Mouse (Mus musculus) NIH3T3 (cell line): ENCODE measurements around the gene Traf4.

Experiments
- DNase-seq: peaks from one replicate; pipeline ENCODE4 v3.0.0-alpha.2; 2012; ENCODE audit warnings: low read depth

Traf4 gene

DNA sequence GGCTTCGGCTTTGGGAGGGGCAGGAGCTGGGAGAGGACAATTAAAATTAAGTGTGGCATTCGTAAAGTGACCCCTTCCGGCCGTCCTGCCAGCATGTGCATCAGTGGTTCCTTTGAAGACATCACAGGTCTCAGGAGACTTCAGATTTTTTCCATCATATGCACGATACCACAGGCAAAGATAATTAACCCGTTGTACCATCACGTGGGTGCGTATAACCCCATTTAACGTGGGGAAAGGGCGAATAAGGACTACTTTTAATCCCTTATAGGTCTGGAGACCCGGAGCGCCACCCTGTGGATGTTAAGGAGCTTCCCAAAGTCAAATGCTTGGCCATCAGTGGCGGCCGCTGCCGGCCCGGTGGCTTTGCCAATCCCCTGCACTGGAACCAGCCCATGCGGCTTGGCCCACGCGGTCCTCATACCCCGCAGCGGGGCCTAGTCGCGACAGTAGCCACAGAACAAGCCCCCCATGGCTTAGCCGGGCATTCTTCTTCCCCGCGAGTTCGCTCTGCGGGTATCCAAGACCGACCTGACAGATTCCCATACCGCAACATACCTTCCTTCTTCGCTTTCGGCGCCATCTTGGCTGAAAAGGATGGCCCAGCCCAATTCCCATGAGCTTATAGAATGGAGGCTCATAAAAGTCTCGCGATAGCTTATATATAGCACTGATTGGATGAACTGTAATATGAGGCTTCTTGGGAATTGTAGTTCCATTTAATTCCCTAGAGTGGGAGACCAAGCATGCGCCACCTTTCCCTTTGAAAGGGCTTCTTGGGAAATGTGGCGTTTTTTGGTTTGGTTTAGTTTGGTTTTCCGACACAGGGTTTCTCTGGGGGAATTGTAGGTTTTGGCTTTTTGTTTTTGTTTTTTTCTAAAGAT, 17.8 kb upstream of the Traf4 start, which contains the start of gene Rpl23a:
Gene Rpl23a (minus strand): TSS at position 624 of the 884 bp plus-strand sequence.
- DNase-seq: peak; percentile 94

DNA sequence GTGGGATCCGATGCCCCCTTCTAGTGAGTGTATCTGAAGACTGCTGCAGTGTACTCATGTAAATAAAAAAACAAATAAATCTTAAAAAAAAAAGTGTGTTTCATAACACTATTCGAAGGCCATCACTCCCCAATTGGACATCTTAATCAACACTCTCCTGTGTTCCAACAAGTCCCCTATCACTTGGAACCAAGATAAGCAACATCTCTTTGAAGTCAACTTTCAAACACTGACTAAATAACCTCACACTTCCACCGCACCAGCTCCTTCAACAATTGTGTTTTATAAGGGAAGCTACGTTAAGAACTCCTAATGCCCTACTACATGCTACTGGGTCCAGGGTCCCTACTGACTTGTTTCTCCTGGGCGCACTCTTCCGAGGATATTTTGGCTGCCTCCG, 17.1 kb upstream of the Traf4 start:
- DNase-seq: no peak

DNA sequence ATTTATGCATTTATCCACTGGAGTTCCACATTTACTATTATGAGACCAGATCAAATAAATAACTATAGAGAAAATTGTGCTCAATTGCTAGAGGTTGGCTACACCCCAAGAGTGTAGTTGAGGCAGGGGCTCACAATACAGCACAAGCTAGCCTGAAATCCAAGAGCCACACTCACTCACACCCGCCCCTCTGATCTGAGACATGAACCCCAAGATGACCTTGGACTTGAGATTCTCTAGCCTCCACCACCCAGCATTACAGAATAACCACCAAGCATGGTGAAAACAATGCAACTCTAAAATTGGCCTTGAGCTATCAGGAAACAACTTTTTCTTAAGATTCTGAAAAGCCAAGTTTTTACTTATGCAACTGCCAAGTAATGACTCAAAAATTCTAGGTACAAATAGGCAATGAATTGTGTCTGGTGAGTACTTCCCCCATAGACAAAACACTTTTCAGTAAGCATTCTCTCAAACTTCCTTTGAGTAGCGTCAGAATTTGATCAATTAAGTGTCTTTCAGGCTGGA, 16.5 kb upstream of the Traf4 start:
- no peak for DNase-seq

DNA sequence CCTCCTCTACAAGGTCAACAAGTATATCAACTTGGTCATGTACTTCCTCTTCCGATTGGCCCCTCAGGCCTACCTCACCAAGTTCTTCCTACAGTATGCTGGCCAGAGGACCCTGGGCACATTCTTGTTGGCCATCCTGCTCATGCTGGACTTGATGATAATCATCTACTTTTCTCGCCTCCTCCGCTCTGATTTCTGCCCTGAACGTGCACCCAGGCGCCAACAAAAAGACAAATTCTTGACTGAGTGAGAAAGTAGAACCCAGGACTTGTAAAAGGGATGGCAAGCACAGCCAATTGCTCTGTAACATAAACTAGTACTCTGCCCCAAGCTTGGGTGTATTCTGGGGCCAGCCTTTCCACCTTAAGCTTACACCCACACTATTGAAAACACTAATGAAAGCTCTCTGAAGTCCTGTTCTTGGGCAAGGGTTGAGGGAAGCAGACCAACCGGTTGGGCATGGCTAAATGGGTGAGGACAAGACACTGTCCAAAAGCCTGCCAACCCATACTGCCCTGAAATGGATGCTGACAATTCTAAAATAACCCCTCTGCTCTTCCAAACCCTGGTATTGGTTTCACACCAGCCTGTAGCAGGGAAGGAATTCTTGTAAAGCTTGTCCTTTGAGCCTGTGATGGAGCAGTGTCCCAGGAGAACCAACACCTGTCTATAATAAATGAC, 14.8 kb upstream of the Traf4 start:
- no peak for DNase-seq

DNA sequence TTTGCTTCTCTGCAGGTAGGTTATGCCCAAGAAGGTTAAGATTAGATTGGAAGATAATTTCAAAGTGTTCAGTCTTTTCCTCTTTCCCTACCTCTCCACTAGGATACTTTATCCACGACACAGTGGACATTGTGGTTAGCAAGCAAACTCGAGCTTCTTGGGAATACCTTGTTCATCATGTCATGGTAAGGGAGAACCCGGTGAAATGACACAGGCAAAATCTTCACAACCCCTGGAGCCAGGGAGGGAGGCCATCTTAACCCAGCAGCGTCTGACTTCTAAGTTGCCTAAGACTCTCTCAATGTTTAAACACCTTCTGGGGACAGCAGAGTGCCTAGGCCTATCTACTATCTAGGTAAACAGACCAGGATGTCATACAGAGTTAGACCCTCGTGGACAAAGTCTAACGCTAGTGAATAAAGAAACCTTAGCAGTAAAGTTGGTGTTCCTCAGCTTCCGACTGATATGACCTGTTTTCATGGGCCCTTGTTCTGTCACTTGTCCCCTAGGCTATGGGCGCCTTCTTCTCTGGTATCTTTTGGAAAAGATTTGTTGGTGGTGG, 14.1 kb upstream of the Traf4 start:
- DNase-seq: peak; percentile 28

DNA sequence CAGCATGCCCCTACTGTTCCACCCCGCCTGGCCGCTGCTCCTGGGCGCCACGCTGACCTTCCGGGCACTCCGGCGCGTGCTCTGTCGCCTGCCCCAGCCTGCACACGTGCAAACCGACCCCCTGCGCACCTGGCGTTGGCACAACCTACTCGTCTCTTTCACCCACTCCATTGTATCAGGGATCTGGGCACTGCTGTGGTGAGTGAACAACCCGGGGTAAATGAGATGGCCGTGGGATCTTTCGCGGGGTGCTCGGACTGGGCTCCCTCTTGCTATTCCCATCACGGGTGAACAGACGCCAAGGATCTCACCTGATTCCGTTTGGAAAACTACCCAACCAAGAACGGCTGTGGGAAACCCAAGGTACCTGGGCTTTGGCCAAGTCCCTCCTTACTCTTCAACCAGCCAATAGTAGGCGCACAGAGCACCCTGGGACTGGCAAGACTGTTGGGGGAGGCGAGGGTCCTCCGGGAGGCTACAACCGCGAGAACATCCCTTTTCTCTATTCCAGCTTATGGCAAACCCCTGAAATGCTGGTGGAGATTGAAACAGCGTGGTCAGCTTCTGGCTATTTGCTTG, 13.6 kb upstream of the Traf4 start:
- peak; percentile 90 for DNase-seq

DNA sequence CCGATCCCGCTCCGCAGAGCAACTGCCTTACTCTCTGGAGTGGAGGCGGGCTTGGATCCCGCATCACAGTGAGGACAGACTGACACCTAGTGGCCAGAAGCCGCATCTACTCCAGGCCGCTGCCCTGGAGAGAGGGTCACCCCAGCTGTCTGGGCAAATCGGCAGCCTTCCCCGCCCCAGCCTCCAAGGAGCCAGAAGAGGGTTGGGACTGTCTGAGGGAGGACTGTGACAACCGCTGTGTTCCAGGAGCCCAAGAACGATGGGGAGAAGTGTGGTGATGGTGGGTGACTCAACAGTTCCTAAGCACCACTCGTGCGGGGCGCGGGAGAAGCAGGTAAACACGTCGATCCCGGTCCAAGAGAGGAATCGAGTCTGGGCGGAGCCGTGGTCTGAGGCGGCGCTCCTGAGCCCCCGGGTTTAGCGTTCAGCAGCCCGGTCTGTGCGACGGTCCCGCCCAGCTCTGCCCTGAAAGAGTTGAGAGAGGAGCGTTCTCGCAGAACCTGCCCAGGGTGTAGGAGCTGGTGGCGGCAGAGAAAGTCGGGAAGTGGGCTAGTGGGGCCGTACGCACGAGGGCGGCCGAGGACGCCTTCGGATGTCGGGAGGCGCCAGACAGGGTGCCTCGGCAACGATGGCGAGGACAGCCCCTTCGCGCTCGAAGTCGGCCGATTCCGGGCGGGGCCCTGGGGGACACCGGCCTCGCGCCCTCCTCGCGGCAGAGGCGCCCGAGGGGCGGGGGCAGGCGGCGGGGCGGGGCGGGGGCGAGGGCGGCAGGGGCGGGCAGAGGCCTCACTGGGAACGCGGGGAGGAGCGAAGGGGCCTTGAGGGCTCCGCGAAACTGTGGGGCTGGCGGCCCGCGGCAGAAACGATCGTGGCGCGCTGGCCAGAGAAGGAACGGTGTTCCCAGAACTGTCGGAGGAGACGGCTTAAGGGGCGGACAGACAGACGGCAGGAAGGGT, 12.8 kb upstream of the Traf4 start:
- peak; percentile 98 for DNase-seq

DNA sequence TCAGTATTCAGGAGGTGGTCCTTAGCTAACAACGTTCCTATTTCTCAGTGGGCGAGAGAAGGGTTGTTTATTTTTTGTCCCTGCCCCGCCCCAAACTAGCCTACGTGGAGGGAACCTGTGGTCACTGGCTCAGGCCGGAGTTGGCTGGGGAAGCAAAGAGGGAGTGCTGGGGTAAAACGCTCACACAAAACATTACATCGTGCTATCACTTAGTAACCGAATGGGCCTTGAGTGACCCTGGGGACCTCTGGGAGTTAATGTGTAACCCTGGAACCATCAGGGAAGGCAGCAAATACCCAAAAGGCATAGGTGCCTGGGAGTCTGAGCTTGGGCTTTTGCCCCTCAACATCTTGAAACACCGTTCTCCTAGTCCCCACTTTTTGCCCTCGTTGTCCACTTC, 12.0 kb upstream of the Traf4 start:
- DNase-seq: peak; percentile 84

DNA sequence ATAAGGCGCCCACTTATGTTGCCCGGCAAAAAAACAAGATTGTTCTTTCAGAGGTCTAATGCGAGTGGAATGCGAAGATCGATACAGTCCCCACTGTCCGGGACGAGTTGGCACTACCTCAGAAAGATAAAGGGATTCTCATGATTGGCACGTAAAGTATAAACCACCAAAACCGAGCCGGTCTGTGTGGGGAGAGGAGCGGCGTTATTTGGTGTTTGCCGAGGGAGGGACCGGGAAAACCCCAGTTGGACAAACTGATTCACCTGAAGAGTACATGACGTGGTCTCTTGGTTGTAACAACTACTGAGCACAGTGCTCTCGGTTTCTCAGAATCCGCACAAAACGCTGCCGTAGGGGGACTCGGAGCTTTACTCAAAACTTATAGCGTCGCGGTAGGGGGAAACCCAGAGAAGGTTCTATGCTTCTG, 11.5 kb upstream of the Traf4 start:
- no peak for DNase-seq

DNA sequence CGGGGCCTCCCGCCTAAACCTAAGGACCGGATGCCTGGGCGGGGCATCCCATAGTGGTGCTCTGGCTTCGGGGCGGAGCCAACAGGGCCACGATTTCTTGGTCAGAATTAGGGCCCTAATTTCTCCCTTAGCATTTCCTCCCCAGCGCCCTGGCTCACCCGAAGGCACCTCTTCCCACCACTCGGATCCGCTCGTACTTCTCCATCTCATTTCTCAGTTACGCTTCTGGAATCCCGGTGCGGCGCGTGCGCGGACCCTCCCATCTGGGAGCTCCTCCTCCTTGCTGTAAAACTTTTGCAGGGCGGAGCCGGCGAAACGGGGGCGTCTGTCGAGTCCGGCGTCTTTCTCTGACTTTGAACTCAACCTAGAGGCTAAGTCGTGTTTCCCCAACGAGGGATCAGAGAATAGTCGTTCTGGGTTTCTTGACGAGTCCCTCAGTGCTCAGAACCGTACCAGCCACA, 11.0 kb upstream of the Traf4 start, which contains the start of the genes Nek8 and Tlcd1:
Gene Nek8 (minus strand): TSS at position 274 of the 461 bp plus-strand sequence.
Gene Tlcd1 (plus strand): TSS at position 310 of the 461 bp plus-strand sequence.
- DNase-seq: peak; percentile 96

DNA sequence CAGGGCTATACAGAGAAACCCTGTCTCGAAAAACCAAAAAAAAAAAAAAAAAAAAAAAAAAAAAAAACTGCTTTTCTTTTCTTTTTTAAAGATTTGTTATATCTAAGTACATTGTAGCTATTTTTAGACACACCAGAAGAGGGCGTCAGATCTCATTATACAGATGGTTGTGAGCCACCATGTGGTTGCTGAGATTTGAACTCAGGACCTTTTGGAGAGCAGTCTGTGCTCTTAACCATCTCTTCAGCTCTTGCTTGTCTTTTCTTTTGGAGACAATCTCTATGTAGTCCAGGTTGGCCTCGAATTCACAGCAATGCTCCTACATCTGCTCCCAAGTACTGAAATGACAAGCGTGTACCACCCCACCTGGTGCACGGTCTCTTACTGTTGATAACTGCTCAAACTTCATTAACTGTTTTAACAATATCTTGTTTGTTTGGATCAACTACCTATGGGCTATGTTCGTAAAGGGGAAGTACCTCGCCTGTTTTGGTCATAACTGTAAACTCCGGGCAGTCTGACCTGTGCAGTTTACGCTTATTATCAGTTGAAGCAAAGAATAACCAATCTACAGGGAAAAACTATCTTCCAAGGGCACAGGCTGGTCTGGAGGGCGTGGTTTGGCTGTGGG, 10.5 kb upstream of the Traf4 start:
- peak; percentile 66 for DNase-seq

DNA sequence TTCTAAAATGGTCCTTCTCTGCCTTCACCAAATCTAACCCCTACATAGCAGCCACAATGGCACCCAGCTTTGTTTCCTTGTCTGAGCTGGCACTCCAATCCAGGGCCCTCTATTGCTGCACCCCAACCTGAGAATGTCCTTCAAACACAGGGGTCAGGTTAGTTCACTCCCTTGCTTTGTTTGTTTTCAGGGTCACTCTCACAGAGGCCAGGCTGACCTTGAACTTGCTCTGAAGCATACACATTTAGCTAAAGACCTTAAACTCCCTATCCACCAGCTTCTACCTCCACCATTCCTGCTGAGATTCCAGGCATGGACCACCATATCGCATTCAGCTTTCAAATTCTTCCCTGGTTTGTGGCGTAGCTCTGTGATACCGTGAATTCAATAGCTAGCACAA, 9.1 kb upstream of the Traf4 start:
- no peak for DNase-seq

DNA sequence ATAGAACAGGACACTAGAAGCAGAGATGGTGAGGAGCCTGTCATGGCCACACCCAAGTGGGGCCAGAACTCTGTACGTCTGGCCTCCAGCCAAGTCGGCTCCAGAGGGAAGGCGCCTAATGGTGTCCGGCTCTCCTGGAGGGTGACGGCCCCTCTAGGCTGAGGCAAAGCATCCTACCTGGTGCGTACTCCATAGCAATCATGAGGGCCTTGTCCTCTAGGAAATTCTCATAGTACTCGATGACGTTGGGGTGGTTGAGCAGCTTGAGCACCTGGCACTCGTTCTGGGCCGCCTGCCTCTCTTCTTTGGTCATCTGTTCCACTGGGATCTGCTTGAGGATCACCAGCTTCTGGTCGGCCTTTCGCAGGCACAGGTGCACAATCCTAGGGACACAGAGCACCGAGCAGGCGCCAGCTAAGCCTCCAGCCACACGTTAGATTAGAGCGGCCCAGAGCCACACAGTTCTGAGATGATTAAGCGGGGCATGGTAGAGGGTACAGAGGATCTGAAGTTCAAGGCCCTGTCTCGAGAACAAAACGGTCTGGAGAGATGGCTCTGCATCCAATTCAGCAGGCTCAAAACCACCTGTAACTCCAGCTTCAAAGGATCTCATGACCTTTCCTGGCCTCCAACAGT, 7.5 kb upstream of the Traf4 start:
- no peak for DNase-seq

DNA sequence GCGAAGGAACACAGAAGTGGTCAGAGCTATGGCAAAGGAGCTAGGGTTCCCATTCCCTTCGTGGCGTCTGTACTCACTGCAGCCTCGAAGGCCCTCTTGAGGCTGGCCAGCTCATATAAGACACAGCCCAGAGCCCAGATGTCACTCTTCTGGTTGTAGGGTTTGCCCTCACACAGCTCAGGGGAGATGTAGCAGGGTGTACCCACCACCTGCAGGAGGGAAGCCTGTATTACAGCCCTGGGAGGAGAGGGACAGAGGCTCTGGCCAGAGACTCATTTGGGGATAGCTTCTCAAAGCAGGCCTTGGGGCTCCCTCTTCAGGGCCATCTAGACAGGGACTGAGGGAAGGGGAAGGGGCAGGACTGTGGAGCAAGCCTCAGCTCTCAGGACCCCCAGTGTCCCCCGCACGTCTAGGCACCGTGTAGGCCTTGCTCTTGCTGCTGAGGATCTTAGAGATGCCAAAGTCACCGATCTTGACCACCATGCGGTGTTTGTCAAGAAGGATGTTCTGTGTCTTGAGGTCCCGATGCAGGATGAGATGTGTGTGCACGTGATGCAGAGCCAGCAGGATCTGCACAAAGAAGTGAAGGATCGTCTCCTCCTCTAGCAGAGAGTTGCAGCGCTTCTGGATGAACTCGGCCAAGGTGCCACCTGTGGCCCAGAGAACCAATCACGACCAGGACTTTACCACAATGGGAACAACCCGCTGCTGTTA, 6.8 kb upstream of the Traf4 start:
- peak; percentile 50 for DNase-seq

DNA sequence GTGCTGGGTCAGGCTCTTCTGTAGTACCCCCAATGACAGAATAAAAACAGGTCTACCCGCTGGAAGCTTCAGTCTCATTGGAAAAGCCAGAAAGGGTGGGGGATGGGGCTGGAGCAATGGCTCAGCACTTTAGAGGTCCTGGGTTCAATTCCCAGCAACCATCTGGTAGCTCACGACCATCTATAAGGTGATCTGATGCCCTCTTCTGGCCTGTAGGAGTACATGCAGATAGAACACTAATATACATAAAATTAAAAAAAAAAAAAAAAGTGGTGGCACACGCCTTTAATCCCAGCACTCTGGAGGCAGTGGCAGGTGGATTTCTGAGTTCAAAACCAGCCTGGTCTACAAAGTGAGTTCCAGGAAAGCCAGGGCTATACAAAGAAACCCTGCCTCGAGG, 5.9 kb upstream of the Traf4 start:
- DNase-seq: peak; percentile 41

DNA sequence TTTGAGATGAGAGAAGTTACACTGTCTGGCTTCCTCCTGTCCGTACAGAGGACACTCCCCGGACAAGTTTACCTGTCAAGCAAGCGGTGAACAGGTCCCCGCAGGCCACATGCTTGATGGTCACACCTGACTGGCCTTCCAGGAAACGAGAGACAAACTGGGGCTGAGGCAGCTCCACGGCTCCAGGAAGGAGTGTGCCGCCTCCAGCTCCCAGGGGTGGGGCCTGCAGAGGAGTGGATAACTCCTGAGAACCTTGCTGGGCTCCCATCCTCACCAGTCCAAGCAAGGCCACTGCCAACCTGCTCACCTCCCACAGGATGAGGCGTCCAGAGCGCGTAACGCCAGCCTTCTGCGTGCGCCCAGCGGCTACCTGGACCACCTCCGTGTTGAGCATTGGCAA, 4.9 kb upstream of the Traf4 start:
- DNase-seq: no peak

DNA sequence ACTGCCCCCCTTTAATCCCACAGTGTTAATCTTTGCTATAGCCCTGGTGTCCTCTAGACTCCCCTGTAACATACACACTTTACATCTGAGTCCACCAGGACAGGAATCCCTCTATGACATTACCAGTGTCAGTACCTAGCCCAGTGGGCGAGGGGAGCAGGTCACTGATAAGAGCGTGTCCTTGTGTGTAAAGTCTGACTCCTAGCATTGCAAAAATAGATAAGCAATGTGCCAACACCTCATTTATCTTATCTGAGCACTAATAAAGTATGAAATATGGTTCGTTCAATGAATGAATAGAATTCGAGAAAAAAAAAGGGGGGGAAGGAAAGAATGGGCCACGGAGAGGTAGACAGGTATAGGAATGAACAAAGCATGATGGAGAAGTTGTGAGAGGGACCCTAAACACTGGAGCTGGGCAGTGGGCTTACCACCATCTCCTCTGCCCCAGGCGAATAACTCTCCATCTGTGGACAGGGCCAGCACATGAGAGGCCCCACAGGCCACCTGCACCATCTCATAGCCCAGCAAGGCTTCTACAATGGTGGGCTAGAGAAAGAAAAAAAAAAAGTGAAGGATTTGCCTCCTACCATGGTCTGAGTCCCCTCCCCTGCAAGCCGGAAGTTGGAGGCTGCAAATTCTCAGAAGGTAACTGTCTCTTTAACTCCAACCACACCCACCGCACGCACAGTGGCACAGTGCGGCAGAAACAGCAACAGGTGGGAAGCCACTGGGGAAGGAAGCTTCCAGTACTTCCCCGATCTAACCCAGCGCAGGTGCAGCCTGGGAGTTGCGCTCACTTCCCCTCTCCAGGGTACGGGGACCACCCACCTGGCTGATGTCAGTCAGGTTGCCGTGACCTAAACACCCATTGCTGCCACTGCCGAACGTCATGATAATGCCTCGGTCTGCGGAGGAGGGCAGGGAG, 3.4 kb upstream of the Traf4 start:
- no peak for DNase-seq
